Mouse (Mus musculus): ENCODE measurements around the gene Vwf. TPM values are rescaled to one million over a fixed set of nuclear protein-coding genes. Genes with fewer than 3 reads are reported as not detected.
A peak's percentile ranks its signal among the peaks of the same experiment; 100 is the strongest.

Vwf gene
- total RNA-seq, 2 experiments from 2014 or later = 29.1 to 32.8 TPM

DNA sequence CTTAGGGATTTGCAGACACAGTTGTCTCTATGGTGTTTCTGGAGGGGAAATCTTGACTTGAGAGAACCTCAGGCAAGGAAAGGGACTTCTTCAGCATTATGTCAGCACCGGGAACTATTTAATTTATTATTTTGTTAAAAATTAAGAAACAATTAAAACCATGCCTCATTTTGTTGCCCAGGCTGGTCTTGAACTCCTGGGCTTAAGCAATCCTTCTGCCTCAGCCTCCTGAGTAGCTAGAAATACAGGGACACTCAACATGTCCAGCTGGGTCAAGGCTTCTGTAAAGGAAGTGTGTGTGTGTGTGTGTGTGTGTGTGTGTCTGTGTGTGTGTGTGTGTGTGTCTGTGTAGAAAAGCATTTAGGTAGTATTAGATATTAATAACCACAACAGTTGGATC is 71.3 kb downstream of the Vwf start:
- no peak for DNase-seq (ENCODE audit: low spot score in 2 of 2)

DNA sequence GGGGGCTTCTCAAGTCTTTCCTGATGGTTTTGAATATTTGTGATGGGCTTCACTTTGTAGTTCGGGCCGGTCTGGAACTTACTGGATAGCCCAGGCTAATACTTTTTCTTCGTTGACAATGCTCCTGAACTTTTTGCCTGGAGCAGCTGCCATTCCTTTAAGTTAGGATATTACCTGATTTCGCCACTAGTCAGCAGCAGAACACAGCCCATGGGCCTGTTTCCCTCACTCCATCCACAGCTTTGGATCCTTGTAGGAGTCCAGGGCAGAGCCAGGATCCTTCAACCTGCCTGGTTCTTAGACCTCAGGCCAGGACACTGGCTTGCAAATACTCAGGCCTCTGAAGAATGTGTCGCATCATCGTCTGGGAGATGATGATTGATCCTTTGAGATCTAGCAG is 74.2 kb downstream of the Vwf start:
- peak; percentile 44 to 71 for DNase-seq (ENCODE audit: low spot score in 2 of 2)

- no peak for DNase-seq (ENCODE audit: low spot score in 2 of 2)
Measured at GRCm38 (mm10) chr6:125622434-125622833, 75.9 kb downstream of the Vwf start.

DNA sequence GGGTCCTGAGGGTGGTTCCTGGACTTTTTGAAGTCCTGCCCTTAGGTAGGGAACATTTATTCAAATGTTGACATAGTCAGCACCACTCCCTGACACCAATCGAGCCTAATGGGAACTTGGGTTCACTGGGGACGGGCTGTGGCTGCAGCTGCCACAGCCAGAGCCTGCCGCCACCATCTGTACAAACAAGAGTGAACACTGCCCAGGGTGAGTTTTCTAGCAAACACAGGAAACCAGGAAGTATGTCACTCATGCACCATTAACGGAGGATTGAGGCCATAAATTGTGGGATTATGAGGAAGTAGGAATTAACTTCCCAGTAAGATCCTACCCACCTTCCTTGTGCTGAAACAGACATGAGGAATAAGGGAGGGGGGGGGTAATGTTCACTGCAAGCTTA is 93.9 kb downstream of the Vwf start:
- DNase-seq (ENCODE audit: low spot score in 2 of 2) = no peak

DNA sequence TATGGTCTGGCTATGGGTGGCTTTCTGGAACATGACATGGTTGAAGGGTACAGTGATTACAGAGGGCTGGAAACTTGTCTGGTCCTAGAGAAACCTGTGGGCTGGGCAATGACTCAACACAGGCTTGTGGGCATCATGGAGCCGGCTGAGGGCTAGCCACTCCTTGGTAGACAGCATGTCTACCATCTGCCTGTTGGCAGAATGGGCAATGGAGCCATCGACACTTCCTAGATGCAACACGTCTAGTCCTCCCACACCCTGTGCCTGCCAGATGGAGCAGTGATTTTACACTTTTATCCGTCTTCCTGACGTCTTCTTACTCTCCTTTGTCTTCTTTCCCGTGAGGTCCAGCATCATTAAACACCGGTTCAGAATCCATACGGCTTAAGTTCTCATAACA is 94.6 kb downstream of the Vwf start:
- peak; percentile 16 to 20 for DNase-seq (ENCODE audit: low spot score in 2 of 2)

DNA sequence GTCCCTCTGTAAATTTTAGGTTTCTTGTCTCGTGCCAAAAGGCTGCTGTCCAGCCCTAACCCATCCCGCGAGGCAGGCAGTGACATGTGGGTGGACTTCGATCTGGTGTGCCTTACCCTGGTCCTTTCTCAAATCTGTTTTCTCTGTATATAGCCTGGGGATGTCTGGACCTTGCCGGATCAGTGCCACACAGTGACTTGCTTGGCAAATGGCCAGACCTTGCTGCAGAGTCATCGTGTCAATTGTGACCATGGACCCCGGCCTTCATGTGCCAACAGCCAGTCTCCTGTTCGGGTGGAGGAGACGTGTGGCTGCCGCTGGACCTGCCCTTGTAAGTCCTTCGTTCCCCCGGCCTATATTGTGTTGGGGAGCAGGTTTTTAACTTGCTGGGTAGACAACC is 102.4 kb downstream of the Vwf start:
- DNase-seq (ENCODE audit: low spot score in 2 of 2) = no peak

DNA sequence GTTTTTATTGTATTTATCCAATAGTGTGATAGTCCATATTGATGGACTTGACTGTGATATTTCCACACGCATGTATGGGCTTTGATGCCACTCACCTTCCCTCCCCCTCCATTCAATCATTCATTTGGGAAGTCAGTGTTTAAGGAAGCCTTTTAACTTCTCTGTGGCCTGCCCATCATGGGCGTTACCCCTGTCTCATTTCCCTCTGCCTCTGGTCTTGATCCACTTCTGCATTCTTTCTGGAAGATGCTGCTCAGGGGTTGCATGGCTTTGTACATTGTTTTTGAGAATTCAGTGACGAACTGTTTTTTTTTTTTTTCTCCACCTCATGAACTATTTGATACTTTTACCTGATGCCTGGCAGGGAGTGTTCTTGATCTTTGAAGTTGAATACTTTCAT is 104.8 kb downstream of the Vwf start:
- no peak for DNase-seq (ENCODE audit: low spot score in 2 of 2)

DNA sequence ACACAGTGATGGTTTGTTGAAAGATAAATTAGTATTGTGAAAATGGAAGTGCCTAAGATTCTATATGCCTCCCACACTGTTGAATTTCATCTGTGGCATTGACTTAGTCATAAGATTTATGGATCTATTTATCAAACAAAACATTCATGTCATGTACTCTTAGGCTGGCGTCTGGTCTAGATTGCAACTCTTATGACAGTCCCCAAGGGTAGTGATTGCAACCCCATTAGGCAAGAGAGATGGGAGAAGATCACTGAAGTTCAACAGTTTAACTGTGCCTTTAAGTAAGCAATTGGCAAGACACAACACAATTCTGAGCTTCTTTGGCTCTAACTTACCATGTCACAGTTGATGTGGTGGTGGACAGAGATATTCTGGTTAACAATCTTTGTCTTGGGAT is 106.8 kb downstream of the Vwf start:
- no peak for DNase-seq (ENCODE audit: low spot score in 2 of 2)

- DNase-seq (ENCODE audit: low spot score in 2 of 2) = no peak
Measured at GRCm38 (mm10) chr6:125656921-125657320, 110.3 kb downstream of the Vwf start.

DNA sequence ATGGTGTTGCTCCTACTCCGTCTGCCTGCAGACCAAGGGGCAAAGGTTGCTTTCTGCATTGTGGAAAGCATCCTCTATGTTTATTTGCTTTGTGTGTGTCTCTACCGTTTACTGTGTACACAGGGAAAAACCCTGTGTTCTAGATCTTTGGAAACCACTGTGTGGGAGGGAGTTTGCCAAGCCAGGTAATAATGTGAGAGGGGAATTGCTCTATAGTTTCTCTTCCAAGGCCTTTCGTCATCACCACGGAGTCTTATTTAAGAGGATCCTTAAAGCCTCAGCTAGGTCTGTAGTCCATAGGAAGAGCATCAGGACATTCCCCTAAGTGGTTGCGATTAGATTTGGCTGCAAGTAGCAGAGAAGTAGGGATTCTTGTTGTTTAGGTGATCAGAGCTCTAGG is 111.4 kb downstream of the Vwf start:
- DNase-seq (ENCODE audit: low spot score in 2 of 2) = no peak

DNA sequence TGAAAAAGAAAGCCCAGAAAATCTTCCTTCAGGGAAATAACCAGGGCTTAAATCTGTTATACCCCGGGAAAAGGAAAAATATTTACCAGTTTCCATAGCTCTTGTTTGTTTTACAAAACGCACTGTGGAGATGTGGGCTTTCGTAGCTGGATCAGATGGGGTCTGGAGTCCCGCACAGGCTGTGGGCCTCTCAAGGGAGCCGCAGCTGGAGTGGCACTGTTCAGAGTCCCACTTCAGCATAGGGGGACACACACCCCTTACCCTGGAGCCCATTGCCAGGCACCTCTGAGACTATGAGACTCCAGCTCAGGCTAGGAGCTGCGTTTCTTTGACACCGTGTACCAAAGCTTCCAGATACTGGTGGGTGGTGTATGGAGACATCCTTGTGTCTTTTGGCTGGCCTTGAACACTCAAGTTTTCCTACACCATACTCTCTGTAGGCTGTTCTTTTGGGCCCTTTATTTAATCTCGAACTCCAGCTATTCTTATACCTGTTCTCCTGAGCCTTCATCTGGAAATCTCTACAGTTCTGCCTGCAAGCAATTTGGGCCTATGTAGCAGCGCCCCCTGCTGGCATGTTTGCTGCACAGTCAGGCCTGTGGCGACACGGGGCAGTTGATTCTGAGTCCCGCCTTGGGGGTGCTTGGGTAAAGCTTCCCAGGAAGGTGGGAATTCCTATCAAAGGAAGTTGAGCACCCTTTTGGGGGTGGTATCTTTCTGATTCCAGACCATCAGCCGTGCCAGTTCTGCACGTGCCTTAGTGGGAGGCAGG is 114.7 kb downstream of the Vwf start:
- DNase-seq (ENCODE audit: low spot score in 2 of 2) = peak; percentile 66 to 72

- no peak for DNase-seq (ENCODE audit: low spot score in 2 of 2)
Measured at GRCm38 (mm10) chr6:125663906-125664305, 117.3 kb downstream of the Vwf start.

DNA sequence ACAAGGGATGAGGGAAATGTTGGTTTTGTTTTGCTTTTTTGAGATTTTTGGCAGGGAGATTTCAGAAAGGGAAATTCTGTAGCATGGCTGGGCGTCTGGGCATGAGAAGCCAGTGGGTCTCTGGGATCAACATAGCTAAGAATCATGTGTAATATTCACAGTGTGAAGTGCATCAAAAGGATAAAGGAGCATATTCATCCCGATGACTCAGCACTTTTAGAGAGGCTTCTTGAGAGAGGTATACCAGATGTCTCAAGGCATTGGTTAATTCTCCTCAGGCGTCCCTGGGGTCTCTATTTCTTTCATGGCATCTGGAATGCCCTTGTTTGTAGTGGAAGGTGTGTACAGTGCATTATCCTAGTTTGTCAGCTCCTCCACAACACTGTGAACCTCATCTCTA is 125.3 kb downstream of the Vwf start:
- no peak for DNase-seq (ENCODE audit: low spot score in 2 of 2)

DNA sequence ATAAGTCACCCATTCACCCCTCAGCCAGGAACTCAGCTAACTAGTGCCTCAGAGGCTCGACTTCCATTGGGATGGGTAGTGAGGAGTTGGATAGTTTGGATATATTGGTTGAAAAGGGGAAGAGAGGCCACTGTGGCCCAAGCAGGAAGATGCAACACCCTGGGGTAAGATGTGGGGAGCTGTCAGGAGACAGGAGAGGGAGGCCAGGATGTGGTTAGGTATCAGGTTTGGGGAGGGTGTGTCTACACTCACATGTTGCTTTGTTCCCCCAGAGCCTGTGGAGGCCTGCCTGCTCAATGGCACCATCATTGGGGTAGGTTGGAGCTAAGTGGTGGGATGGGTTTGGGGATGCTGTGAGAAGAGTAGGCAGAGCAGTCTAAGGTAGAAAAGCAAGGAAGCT is 131.9 kb downstream of the Vwf start:
- DNase-seq (ENCODE audit: low spot score in 2 of 2) = no peak

DNA sequence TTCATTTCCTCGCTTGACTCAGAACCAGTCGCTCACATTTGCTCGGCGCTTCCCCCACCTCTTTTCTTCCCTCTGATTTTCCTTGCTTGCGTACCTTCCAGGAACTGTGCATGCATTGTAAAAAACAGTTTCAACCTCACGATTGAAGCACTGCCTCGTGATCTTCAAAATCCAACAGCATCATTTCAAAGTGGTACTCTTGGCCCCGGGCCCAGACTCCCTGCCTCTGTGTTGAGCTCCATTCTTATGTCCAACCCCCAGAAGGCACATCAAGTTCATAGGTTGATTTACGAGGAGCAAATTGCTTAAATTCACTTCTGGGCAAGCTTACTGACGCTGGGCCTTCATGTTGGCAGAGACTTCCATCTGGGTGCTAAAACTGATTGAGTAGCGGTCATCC is 134.0 kb downstream of the Vwf start:
- DNase-seq (ENCODE audit: low spot score in 2 of 2) = no peak

- no peak for DNase-seq (ENCODE audit: low spot score in 2 of 2)
Measured at GRCm38 (mm10) chr6:125685420-125685819, 138.8 kb downstream of the Vwf start.

DNA sequence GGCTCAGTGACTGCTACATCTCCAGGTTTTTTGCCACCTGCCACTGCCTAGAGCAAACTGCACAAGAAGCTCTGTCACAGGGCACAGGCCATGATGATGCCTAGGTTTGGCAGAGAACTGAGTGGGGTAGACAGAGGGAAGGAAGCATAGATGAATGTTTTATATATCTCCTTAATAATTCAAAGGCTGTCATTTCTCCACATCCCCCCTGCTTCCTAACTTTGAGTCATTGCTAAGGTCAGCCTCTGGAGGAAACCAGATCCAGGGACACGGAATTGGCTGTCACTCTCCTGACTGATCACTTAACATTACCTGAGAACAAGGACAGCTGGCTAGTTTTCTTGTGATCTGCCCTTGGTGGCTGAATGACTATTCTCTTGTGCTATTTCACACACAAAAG is 141.4 kb downstream of the Vwf start:
- no peak for DNase-seq (ENCODE audit: low spot score in 2 of 2)

DNA sequence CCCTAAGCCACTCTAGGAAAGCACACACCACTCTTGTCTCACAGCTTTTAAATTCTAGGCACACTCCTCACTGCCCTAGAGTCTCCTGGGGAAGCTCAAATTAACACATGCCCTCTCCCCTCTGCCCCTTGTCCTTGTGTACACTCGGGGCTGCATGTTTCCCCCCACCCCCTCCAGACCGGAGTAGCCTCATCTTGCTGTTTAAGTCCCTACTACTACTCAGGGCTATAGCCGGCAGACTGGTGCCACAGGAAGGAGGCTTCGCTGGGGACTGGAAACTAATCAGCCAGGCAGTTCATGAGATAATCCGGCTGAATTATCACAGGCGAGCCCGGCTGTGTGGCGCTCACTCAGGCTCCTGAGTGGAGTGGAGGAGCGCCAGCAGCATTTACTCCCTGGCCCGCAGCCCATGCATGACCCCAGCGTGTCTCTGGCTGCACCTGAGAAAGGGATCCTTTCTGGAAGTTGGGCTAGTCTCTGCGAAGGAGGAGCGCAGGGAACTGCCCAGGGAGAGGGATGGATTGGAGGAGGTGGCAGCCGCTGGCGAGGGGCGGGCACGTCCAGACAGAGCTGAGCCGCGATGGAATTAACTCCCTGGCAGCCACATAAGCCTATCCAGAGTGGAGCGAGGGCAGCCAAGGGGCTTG is 143.6 kb downstream of the Vwf start, which contains the start of gene Ano2:
TSS of gene Ano2 (plus strand) at position 363 of the 647 bp plus-strand sequence.
- DNase-seq (ENCODE audit: low spot score in 2 of 2) = peak in 1 of 2 experiments; percentile 9

GRCm38 (mm10) chr6:125701146-125701545 is 154.6 kb downstream of the Vwf start:
- DNase-seq (ENCODE audit: low spot score in 2 of 2) = no peak

GRCm38 (mm10) chr6:125711261-125711660 is 164.7 kb downstream of the Vwf start:
- peak; percentile 46 to 52 for DNase-seq (ENCODE audit: low spot score in 2 of 2)

DNA sequence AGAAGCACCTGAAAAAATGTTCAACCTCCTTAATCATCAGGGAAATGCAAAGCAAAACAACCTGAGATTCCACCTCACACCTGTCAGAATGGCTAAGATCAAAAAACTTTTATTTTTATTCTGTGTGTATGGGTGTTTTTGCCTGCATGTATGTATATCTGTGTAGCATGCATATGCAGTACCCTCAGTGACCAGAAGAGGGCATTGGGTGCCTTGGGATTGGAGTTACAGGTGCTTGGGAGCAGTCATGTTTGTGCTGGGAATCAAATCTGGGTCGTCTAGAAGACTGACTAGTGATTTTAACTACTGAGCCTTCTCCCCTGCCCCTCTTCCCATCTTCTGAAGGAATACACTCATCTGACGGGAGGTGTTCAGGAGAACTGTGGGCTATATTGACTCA is 179.8 kb downstream of the Vwf start:
- no peak for DNase-seq (ENCODE audit: low spot score in 2 of 2)

- DNase-seq (ENCODE audit: low spot score in 2 of 2) = no peak
Measured at GRCm38 (mm10) chr6:125727484-125727911, 180.9 kb downstream of the Vwf start.

DNA sequence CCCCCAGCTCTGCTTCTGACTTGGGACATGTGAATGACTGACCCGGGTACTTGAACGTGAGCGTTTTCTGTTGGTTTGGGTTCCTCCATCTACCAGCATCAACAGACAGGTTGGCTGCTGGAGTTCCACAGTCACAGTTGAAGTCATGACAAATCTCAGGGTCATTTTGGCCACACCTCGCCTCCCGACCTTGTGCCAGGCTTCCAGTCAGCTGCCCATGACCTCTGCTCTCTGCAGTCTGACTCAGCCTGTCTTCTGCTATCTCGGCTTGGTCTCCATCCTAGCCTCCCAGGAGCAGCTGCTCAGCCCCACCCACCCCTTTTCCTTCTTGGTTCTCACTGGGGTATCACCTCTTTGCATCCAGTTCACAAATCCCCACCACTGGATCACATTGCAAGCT is 182.9 kb downstream of the Vwf start:
- no peak for DNase-seq (ENCODE audit: low spot score in 2 of 2)
